Mouse (Mus musculus) CH12.LX (cell line): ENCODE results near the gene Hoxa10. TPM values are rescaled to one million over a fixed set of nuclear protein-coding genes. Genes with fewer than 3 reads are reported as not detected.
A peak's percentile ranks its signal among the peaks of the same experiment; 100 is the strongest.

Experiments
- DNase-seq: peaks from one replicate; pipeline ENCODE4 v3.0.0-alpha.2; 2013; ENCODE audit errors: extremely low read depth
- H3K27ac ChIP-seq: 2 replicates; pipeline ENCODE4 v1.5.1; 2012; ENCODE audit warnings: low read depth, mild to moderate bottlenecking, control low read depth, moderate library complexity; ENCODE audit not compliant: insufficient read depth
- H3K27me3 ChIP-seq: replicated peaks from 2 replicates; pipeline ENCODE3; 2012; ENCODE audit warnings: inconsistent platforms
- H3K36me3 ChIP-seq, 2 experiments: replicated peaks in 1 of 2; 2 replicates each; pipeline versions ENCODE3 to v1.6.1; 2012; ENCODE audit warnings: inconsistent platforms in 1 of 2, low read length in 1 of 2, mild to moderate bottlenecking in 1 of 2, mixed read lengths in 1 of 2, moderate library complexity in 1 of 2; ENCODE audit not compliant: control insufficient read depth in 1 of 2, insufficient read depth in 1 of 2
- H3K4me1 ChIP-seq, 2 experiments: 2 replicates each; pipeline ENCODE4 v1.6.1; 2012; ENCODE audit warnings: inconsistent platforms in 1 of 2, moderate library complexity in 1 of 2; ENCODE audit not compliant: insufficient read depth in 2 of 2, control insufficient read depth in 1 of 2
- H3K4me2 ChIP-seq: 2 replicates; pipeline ENCODE4 v1.6.1; 2012; ENCODE audit warnings: low read depth, mild to moderate bottlenecking, control low read depth; ENCODE audit not compliant: poor library complexity, insufficient read depth, severe bottlenecking
- H3K4me3 ChIP-seq, 3 experiments: fragments of 150-350 bp in 1 of 3; sonication (generic) in 1 of 3; replicated peaks in 1 of 3; 2 replicates each; pipeline versions ENCODE3 to v1.5.1; 2011 to 2012; ENCODE audit warnings: low read depth in 2 of 3, low read length in 2 of 3, mild to moderate bottlenecking in 2 of 3, moderate library complexity in 2 of 3, control low read depth in 1 of 3, improper control_type of control experiment in 1 of 3, inconsistent platforms in 1 of 3, mixed read lengths in 1 of 3; ENCODE audit not compliant: poor library complexity in 1 of 3
- H3K79me2 ChIP-seq: replicated peaks from 2 replicates; pipeline ENCODE4 v1.6.1; 2012; ENCODE audit warnings: mild to moderate bottlenecking, moderate library complexity; ENCODE audit not compliant: control insufficient read depth, poor library complexity, insufficient read depth, severe bottlenecking; ENCODE audit errors: extremely low read depth
- H3K9ac ChIP-seq: 2 replicates; pipeline ENCODE4 v1.6.1; 2012; ENCODE audit warnings: low read depth, mild to moderate bottlenecking, control low read depth, moderate library complexity; ENCODE audit not compliant: insufficient read depth
- H3K9me3 ChIP-seq: replicated peaks from 2 replicates; pipeline ENCODE3; 2012; ENCODE audit warnings: low read length, inconsistent platforms, mixed read lengths
- CHD1 ChIP-seq: IDR thresholded peaks from 2 replicates; pipeline ENCODE4 v1.6.1; 2012; ENCODE audit warnings: low read depth, low read length, improper control_type of control experiment, inconsistent platforms
- CHD2 ChIP-seq: IDR thresholded peaks from 2 replicates; pipeline ENCODE4 v1.6.1; 2011; ENCODE audit warnings: low read length, improper control_type of control experiment
- CTCF ChIP-seq, 2 experiments: IDR thresholded peaks in 1 of 2; conservative IDR thresholded peaks in 1 of 2; 2 replicates each; pipeline ENCODE4 v1.5.1; 2011 to 2012; ENCODE audit warnings: low read depth in 2 of 2, low read length in 2 of 2, improper control_type of control experiment in 1 of 2, inconsistent platforms in 1 of 2, mild to moderate bottlenecking in 1 of 2, moderate library complexity in 1 of 2
- EP300 ChIP-seq: IDR thresholded peaks from 2 replicates; pipeline ENCODE4 v1.6.1; 2011; ENCODE audit warnings: low read length, improper control_type of control experiment
- ETS1 ChIP-seq: conservative IDR thresholded peaks from 2 replicates; pipeline ENCODE4 v1.6.1; 2012; ENCODE audit warnings: low read depth, mild to moderate bottlenecking, inconsistent platforms, low read length, improper control_type of control experiment, moderate library complexity
- JUN ChIP-seq: IDR thresholded peaks from 2 replicates; pipeline ENCODE4 v1.6.1; 2011; ENCODE audit warnings: low read depth, mild to moderate bottlenecking, low read length, improper control_type of control experiment, moderate library complexity; ENCODE audit not compliant: insufficient read depth
- MAFK ChIP-seq: IDR thresholded peaks from 2 replicates; pipeline ENCODE4 v1.6.1; 2011; ENCODE audit warnings: low read length, improper control_type of control experiment; ENCODE audit not compliant: insufficient replicate concordance
- MAX ChIP-seq: IDR thresholded peaks from 2 replicates; pipeline ENCODE4 v1.6.1; 2011; ENCODE audit warnings: low read length, improper control_type of control experiment
- MAZ ChIP-seq: IDR thresholded peaks from 2 replicates; pipeline ENCODE4 v1.6.1; 2012; ENCODE audit warnings: low read depth, mild to moderate bottlenecking, inconsistent platforms, low read length, improper control_type of control experiment, moderate library complexity
- MEF2A ChIP-seq: IDR thresholded peaks from 2 replicates; pipeline ENCODE4 v1.6.1; 2014; ENCODE audit warnings: low read depth, mild to moderate bottlenecking, inconsistent platforms, low read length, improper control_type of control experiment, borderline replicate concordance
- NELFE ChIP-seq: IDR thresholded peaks from 2 replicates; pipeline ENCODE4 v1.6.1; 2011; ENCODE audit warnings: low read depth, low read length, improper control_type of control experiment
- RCOR1 ChIP-seq: conservative IDR thresholded peaks from 2 replicates; pipeline ENCODE4 v1.6.1; 2012; ENCODE audit warnings: low read depth, mild to moderate bottlenecking, inconsistent platforms, low read length, improper control_type of control experiment
- SIN3A ChIP-seq: IDR thresholded peaks from 2 replicates; pipeline ENCODE4 v1.6.1; 2012; ENCODE audit warnings: low read length, improper control_type of control experiment, inconsistent platforms
- ZC3H11A ChIP-seq: IDR thresholded peaks from 2 replicates; pipeline ENCODE4 v1.6.1; 2012; ENCODE audit warnings: low read depth, mild to moderate bottlenecking, inconsistent platforms, low read length, improper control_type of control experiment
- dilution Hi-C: fragments of 300-500 bp; cut with MboI; formaldehyde crosslinking; loops from 2 replicates; pipeline ENCODE4 v1.14.3; 2020; ENCODE audit warnings: low sequenced_read_pairs; ENCODE audit not compliant: extremely low pct_unique_long_range_greater_than_20kb, extremely low pct_ligation_motif_present
- in situ Hi-C: fragments of 300-500 bp; cut with MboI; formaldehyde crosslinking; loops from 3 replicates; pipeline ENCODE4 v1.14.3; 2019; ENCODE audit warnings: low sequenced_read_pairs, low pct_ligation_motif_present, low pct_unique_long_range_greater_than_20kb, mixed read lengths
- polyA plus RNA-seq: library from polyadenylated mRNA; unstranded; fragments of >175 nt; gene quantifications from 2 replicates; pipeline ENCODE4 v1.2.1, GENCODE M21; 2012; ENCODE audit warnings: low read depth; ENCODE audit not compliant: insufficient read length
- total RNA-seq, 2 experiments: library from RNA; depleted of rRNA; stranded (reverse); fragments of 300-350 nt in 1 of 2; fragments of >200 nt in 1 of 2; gene quantifications; 2 replicates each; pipeline ENCODE4 v1.2.3; 2012 to 2014

Gene Hoxa10
- total and polyA plus RNA-seq, 3 experiments, result 5.2 to 14.5 (median 14.3) TPM

- no peak overlapping the region for H3K4me2 ChIP-seq
- peaks cover 0 to 7% of the 10 kb centered on the region in 2 experiments for H3K36me3 ChIP-seq
- no peak overlapping the region for H3K4me3 ChIP-seq
- no peak overlapping the region for H3K27ac ChIP-seq
- H3K79me2 ChIP-seq, result no peaks in the 10 kb centered on the region
- H3K27me3 ChIP-seq, result no peaks in the 10 kb centered on the region
- DNase-seq, result no peak
- H3K4me1 ChIP-seq, result peaks cover 0 to 12% of the 10 kb centered on the region in 2 experiments; a peak in 2 of 4 replicates
- peaks cover 5% of the 10 kb centered on the region for H3K9me3 ChIP-seq
- dilution Hi-C loops (no loop called here), in situ Hi-C loops (no loop called here)
- TF ChIP-seq NELFE (no peak), ETS1 (no peak), CHD1 (no peak)
- H3K9ac ChIP-seq, result no peak overlapping the region
Observed at GRCm38 (mm10) chr6:52241001-52241621, 457 bp upstream of the Hoxa10 start.

- H3K9me3 ChIP-seq, result peaks cover 12% of the 10 kb centered on the region
- in situ Hi-C loops (no loop called here), dilution Hi-C loops (no loop called here)
- peak overlapping the region; percentile 91 for H3K4me2 ChIP-seq
- H3K36me3 ChIP-seq, result peaks cover 0 to 19% of the 10 kb centered on the region in 2 experiments
- H3K4me3 ChIP-seq, result peak overlapping the region; percentile 60 to 72 (median 68)
- no peaks in the 10 kb centered on the region for H3K79me2 ChIP-seq
- H3K9ac ChIP-seq, result peak overlapping the region; percentile 77
- DNase-seq, result no peak
- H3K4me1 ChIP-seq, result peaks cover 0 to 12% of the 10 kb centered on the region in 2 experiments; a peak in 2 of 4 replicates
- H3K27ac ChIP-seq, result no peak overlapping the region
- TF ChIP-seq RCOR1 (no peak), ZC3H11A (no peak), CHD2 (0 out of 2 replicates have a peak, but pooled peaks have one; percentile 11), MAX (0 out of 2 replicates have a peak, but pooled peaks have one; percentile 10), MAFK (no peak), EP300 (no peak), MEF2A (no peak), SIN3A (peak; percentile 56; the same call in 1 of the 2 replicates), CTCF (conservative IDR thresholded peaks at IDR 0.05 in 1 of 2, IDR thresholded peaks at IDR 0.05 in 1 of 2; ENCODE audit: low read depth in 2 of 2, low read length in 2 of 2) (no peak), JUN (peak; percentile 1; the same call in 1 of the 2 replicates), MAZ (no peak)
- H3K27me3 ChIP-seq, result no peaks in the 10 kb centered on the region
Observed at GRCm38 (mm10) chr6:52239625-52240388, 847 bp downstream of the Hoxa10 start.
